9 mouse cellular contexts compared by ENCODE assay signal in the genomic region with DNA sequence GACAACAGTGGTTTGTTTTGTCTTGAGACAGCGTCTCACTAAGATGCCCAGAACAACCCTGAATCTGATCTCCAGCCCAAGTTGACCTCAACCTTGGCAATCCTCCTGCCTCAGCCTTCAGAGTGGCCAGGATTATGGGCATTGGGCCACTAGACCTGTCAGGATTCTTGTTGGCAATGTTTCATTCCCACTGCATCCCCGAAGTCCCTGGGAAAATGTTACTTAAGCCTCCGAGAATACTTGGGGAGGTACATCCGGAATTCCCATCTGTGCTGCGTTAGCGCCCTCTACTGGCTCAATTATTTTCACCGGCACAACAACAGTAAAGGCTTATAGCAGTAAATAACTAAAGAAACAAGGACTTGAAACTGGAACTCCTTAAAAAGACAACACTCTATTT.
DNase-seq lines count a peak whose midpoint lies in the region; ATAC-seq and TF ChIP-seq lines count a peak whose summit lies in the region.
"Had no signal": no experiment of that assay in that cellular context is flagged by ENCODE, and none has a peak within 500 bp of the region (broad histone marks: within the 10 kb centered on the region; RNA-seq: fewer than 3 reads in every experiment).

No protein-coding gene starts in this region.

- no peak overlapping the region for H3K4me3 ChIP-seq in lung, adult 2 months (replicated peaks; ENCODE audit: extremely low read depth, low read depth, low read length)
- H3K4me3 ChIP-seq: limb, embryonic 15.5 days had no signal

- H3K4me1 ChIP-seq in lung, adult 2 months (ENCODE audit: control insufficient read depth, insufficient read depth, low read length) = no peaks in the 10 kb centered on the region
- H3K4me1 ChIP-seq: limb, embryonic 15.5 days had no signal

- peak; percentile 63 for TF ChIP-seq CTCF in lung, adult 2 months (IDR thresholded peaks at IDR 0.05; ENCODE audit: insufficient read depth, low read length)

- peak; percentile 29 to 31 for DNase-seq in B cell, adult 2 months
- DNase-seq in NIH3T3 (ENCODE audit: low read depth) = peak; percentile 89
- DNase-seq in cerebellum, adult 9-11 months = peak; percentile 55
- DNase-seq in gastrocnemius, adult 18-20 months (ENCODE audit: low spot score) = peak; percentile 77
- DNase-seq in kidney, postnatal 36 days = peak; percentile 73 to 90
- DNase-seq in lung, adult 2 months = peak; percentile 67
- DNase-seq in right cerebral cortex, postnatal 25 days = peak; percentile 80

- no peak for ATAC-seq in erythroid progenitor cell, adult 5-6 weeks (replicated peaks; ENCODE audit: low FRiP score, poor library complexity, severe bottlenecking)

- 10% methylated on average over 7 of the region's 7 CpGs for WGBS in lung, adult 2 months

- no peak for TF ChIP-seq POLR2A in lung, adult 2 months (IDR thresholded peaks at IDR 0.05; ENCODE audit: borderline replicate concordance, extremely low read depth, low read depth, low read length)

Comparison
In these comparisons a context has a peak if more than half of its experiments do, and no peak if none do; other contexts are left out.
1. DNase-seq: peak in every context shown above with its lines; median percentile 89 in NIH3T3; 82 in kidney, postnatal 36 days; 80 in right cerebral cortex, postnatal 25 days; 77 in gastrocnemius, adult 18-20 months; 67 in lung, adult 2 months; 55 in cerebellum, adult 9-11 months; 30 in B cell, adult 2 months.